Mouse (Mus musculus) monocyte, adult 59 days (primary cell): ENCODE data around the gene Tsc1. TPM values are rescaled to one million over a fixed set of nuclear protein-coding genes. Genes with fewer than 3 reads are reported as not detected.

ENCODE experiments used
- total RNA-seq, 2 experiments: library from RNA; stranded (reverse); gene quantifications; one replicate each; pipeline ENCODE4 v1.2.4; 2023

The Tsc1 gene
- 10 to 100 TPM; 30.2 to 31.9 TPM for total RNA-seq

GRCm38 (mm10) chr2:28640461-28641424, at the start of gene Tsc1:
TSS of gene Tsc1 (plus strand) at chr2:28641228.

DNA sequence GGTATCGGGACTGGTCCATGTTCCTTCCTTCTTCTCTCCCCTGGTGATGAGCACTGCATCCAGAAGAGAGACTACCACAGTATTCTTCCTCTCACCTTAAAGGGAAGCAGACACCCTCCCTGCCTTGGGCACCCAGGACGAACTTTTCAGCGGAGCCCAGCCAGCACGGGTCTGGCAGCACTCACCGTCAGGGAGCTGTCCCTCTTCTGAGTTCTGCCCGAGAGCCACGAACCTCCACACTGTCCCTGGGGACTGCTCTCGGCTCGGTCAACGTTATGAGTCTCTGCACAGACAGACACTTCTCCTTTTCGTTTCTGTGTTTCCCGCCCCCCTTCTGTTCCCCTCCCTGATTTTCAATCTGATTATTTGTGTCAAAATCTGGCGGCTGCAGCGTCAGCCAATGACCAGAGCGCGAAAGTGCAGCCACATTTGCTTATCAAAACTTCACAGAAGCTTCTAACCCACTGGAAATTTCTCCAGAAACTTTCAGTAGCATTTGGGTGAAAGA, 19.3 kb upstream of the Tsc1 start, which contains the start of gene Gfi1b:
Gfi1b (minus strand) TSS at position 319 of the 508 bp plus-strand sequence.

GRCm38 (mm10) chr2:28699361-28700335, 58.6 kb downstream of the Tsc1 start, which contains the start of the genes Spaca9 and Ak8:
TSS of gene Spaca9 (minus strand) at chr2:28699727.
TSS of gene Ak8 (plus strand) at chr2:28700164.

Other genes with a start within 250 kb of the Tsc1 start
- gene Ppp1r26, start 194.4 kb upstream of the Tsc1 start, total RNA-seq: under 1 TPM; 0.24 to 0.76 TPM
- not detected for gene 1700007K13Rik, start 174.9 kb upstream of the Tsc1 start, total RNA-seq
- gene Mrps2, start 173.2 kb upstream of the Tsc1 start, total RNA-seq: 10 to 100 TPM; 21.9 to 22.0 TPM
- 10 to 100 TPM; 68.7 to 79.5 TPM for gene Gbgt1, start 144.3 kb upstream of the Tsc1 start, total RNA-seq
- gene Gm10134, start 135.1 kb upstream of the Tsc1 start, total RNA-seq: 10 to 100 TPM; 22.0 to 30.8 TPM
- gene Ralgds, start 128.1 kb upstream of the Tsc1 start, total RNA-seq: 10 to 100 TPM; 30.8 to 31.5 TPM
- gene Cel, start 77.8 kb upstream of the Tsc1 start, total RNA-seq: under 1 TPM; 0.47 to 0.49 TPM
- gene Gtf3c5, start 57.5 kb upstream of the Tsc1 start, total RNA-seq: 10 to 100 TPM; 23.6 to 28.6 TPM
- 1 to 10 TPM; 2.8 to 3.5 TPM for gene Gfi1b, start 19.2 kb upstream of the Tsc1 start, total RNA-seq
- gene Spaca9, start 58.5 kb downstream of the Tsc1 start, total RNA-seq: 10 to 100 TPM in 1 of 2 experiments, 1 to 10 TPM in 1; 9.1 to 13.3 TPM
- 10 to 100 TPM in 1 of 2 experiments, 1 to 10 TPM in 1; 7.8 to 10.3 TPM for gene Ak8, start 58.9 kb downstream of the Tsc1 start, total RNA-seq
- gene Gtf3c4, start 199.1 kb downstream of the Tsc1 start, total RNA-seq: 10 to 100 TPM; 11.7 to 12.6 TPM
- 10 to 100 TPM; 10.5 to 13.7 TPM for gene Ddx31, start 199.2 kb downstream of the Tsc1 start, total RNA-seq